Mouse (Mus musculus) heart, embryonic 14.5 days (tissue): ENCODE data around the gene Rbp7. TPM values are rescaled to one million over a fixed set of nuclear protein-coding genes. Genes with fewer than 3 reads are reported as not detected.
"Not testable (repeated sequence)": the region's sequence is repeated elsewhere in the genome, so short reads cannot be mapped to it uniquely, and the experiment has no call there.

Experiments used
- ATAC-seq: fragments of 200-750 bp; cut with Nextera tagmentation; 2 replicates; pipeline ENCODE4 v1.8.0; 2017; ENCODE audit warnings: low read depth, moderate TSS enrichment; ENCODE audit not compliant: insufficient number of reproducible peaks, insufficient read depth, low FRiP score
- H3K27ac ChIP-seq, 2 experiments: fragments of 200-500 bp in 1 of 2; fragments of 300-500 bp in 1 of 2; sonication (generic) in 1 of 2; replicated peaks in 1 of 2; 2 replicates each; pipeline ENCODE4 v1.5.1; 2012 to 2014; ENCODE audit warnings: low read depth in 2 of 2, low read length in 2 of 2, control low read depth in 1 of 2, mild to moderate bottlenecking in 1 of 2, mixed read lengths in 1 of 2; ENCODE audit not compliant: control insufficient read depth in 1 of 2, insufficient read depth in 1 of 2
- H3K27me3 ChIP-seq: fragments of 300-500 bp; sonication (generic); 2 replicates; pipeline ENCODE4 v1.6.1; 2014; ENCODE audit warnings: mild to moderate bottlenecking, low read length, control low read depth; ENCODE audit not compliant: control insufficient read depth, insufficient read depth
- H3K36me3 ChIP-seq: fragments of 300-500 bp; sonication (generic); 2 replicates; pipeline ENCODE4 v1.6.1; 2014; ENCODE audit warnings: mild to moderate bottlenecking, control low read depth, low read length, mixed read lengths; ENCODE audit not compliant: control insufficient read depth, insufficient read depth
- H3K4me1 ChIP-seq, 2 experiments: fragments of 200-500 bp in 1 of 2; fragments of 300-500 bp in 1 of 2; sonication (generic) in 1 of 2; 2 replicates each; pipeline ENCODE4 v1.6.1; 2012 to 2014; ENCODE audit warnings: low read length in 2 of 2, control low read depth in 1 of 2, mixed read lengths in 1 of 2; ENCODE audit not compliant: control insufficient read depth in 2 of 2, insufficient read depth in 2 of 2
- H3K4me2 ChIP-seq: fragments of 300-500 bp; sonication (generic); 2 replicates; pipeline ENCODE4 v1.6.1; 2014; ENCODE audit warnings: mild to moderate bottlenecking, low read length
- H3K4me3 ChIP-seq, 2 experiments: fragments of 200-500 bp in 1 of 2; fragments of 300-500 bp in 1 of 2; sonication (generic) in 1 of 2; 2 replicates each; pipeline ENCODE4 v1.5.1; 2012 to 2014; ENCODE audit warnings: low read length in 2 of 2, mild to moderate bottlenecking in 2 of 2, control low read depth in 1 of 2, low read depth in 1 of 2, moderate library complexity in 1 of 2; ENCODE audit not compliant: control insufficient read depth in 1 of 2, insufficient read depth in 1 of 2
- H3K9ac ChIP-seq: fragments of 300-500 bp; sonication (generic); 2 replicates; pipeline ENCODE4 v1.6.1; 2014; ENCODE audit warnings: mild to moderate bottlenecking, low read length
- H3K9me3 ChIP-seq: fragments of 300-500 bp; sonication (generic); 2 replicates; pipeline ENCODE4 v1.6.1; 2016; ENCODE audit warnings: low read length, control low read depth; ENCODE audit not compliant: control insufficient read depth
- WGBS: fragments of 180-500 bp; shearing (Covaris S2); extraction: QIAGEN DNeasy Blood & Tissue Kit; methylation state at CpG from one replicate; pipeline ENCODE4 v1.1.7; 2014; 5-methylcytosine and 5-hydroxymethylcytosine counted together
- polyA plus RNA-seq: library from polyadenylated mRNA; unstranded; fragments of >200 nt; fragmentation: Nextera tagmentation; extraction: Ambion mirVana; gene quantifications from 2 replicates; pipeline ENCODE4 v1.2.1, GENCODE M21; 2014

Gene Rbp7
- polyA plus RNA-seq, 1 experiment from 2014 or later, result 8.6 TPM

DNA sequence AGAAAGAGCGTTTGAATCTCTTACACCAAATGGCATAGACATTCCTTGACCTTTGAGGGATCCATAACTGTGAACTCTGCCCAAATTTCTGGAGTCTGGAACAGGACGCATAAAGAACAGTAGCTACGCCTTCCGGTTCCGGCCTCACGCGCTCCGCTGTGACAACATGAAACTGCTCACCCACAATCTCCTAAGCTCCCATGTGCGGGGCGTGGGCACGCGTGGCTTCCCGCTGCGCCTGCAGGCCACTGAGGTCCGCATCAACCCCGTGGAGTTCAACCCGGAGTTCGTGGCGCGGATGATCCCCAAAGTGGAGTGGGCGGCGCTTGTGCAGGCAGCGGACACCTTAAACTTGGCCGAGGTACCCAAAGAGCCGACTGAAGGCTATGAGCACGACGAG lies 2.4 kb upstream of the Rbp7 start:
- not testable (repeated sequence) for H3K27me3 ChIP-seq, H3K27ac ChIP-seq, H3K4me3 ChIP-seq, H3K4me1 ChIP-seq, ATAC-seq, H3K9ac ChIP-seq, H3K36me3 ChIP-seq, H3K4me2 ChIP-seq, H3K9me3 ChIP-seq
- WGBS, result 83% methylated on average over 25 of the region's 27 CpGs

DNA sequence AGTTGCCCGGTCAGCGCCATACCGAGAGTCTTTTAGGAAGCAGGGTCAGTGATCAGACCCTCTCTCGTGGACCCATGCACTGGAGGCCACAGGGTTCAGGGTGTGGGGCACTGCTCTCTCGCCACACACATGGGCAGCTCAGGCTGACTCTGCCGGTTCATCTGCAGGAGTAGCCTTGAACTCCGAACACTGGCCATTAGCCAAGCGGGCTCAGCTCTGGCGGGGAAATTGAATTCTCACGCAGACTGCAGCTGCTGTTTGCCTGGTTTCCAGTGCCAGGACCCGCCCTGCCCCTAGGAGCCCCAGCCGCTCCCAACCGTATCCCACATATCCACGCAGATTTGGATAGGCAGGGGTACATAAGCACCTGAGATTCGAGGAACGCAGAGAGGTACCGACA lies 515 bp downstream of the Rbp7 start:
- Histone ChIP-seq H3K4me3 (no peak overlapping the region), H3K9me3 (no peaks in the 10 kb centered on the region), H3K27ac (no peak overlapping the region), H3K27me3 (no peaks in the 10 kb centered on the region), H3K4me2 (no peak overlapping the region), H3K9ac (no peak overlapping the region), H3K36me3 (no peaks in the 10 kb centered on the region), H3K4me1 (no peaks in the 10 kb centered on the region; a peak in 1 of 4 replicates)
- no peak for ATAC-seq
- 73% methylated on average over 17 of the region's 17 CpGs for WGBS

GRCm38 (mm10) chr4:149453656-149454055 lies 1.1 kb downstream of the Rbp7 start:
- Histone ChIP-seq H3K4me3 (no peak overlapping the region), H3K4me2 (no peak overlapping the region), H3K36me3 (no peaks in the 10 kb centered on the region), H3K9ac (no peak overlapping the region), H3K27me3 (no peaks in the 10 kb centered on the region), H3K9me3 (no peaks in the 10 kb centered on the region), H3K27ac (no peak overlapping the region), H3K4me1 (no peaks in the 10 kb centered on the region; a peak in 1 of 4 replicates)
- WGBS, result 76% methylated on average over 4 of the region's 4 CpGs
- no peak for ATAC-seq

- Histone ChIP-seq H3K4me3 (no peak overlapping the region), H3K9ac (no peak overlapping the region), H3K27ac (no peak overlapping the region), H3K4me1 (peaks cover 4 to 5% of the 10 kb centered on the region in 2 experiments; a peak in 2 of 4 replicates), H3K36me3 (no peaks in the 10 kb centered on the region), H3K9me3 (no peaks in the 10 kb centered on the region), H3K27me3 (no peaks in the 10 kb centered on the region), H3K4me2 (no peak overlapping the region)
- ATAC-seq, result no peak
- WGBS, result 69% methylated on average over 3 of the region's 3 CpGs
These were observed 4.1 kb downstream of the Rbp7 start for GRCm38 (mm10) chr4:149450636-149451035.

DNA sequence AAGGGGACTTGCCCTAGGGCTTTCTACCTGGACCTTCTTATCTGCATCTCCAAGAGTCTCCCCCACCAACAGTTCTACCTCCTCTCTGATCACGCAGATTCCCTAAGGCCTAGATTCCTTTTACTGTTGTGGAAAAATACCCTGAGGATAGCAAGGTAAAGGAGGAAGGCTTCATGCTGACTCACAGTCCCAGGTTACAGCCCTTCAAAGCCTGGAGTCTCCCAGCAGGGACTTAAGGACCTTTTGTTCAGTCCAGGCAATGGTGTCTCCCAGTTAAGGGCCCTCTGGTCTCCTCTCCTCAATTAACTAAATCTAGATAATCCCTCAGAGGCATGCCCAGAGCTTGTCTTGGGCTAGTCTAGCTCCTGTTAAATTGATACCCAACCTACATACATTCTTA lies 8.5 kb downstream of the Rbp7 start:
- peak overlapping the region; percentile 63 to 84 for H3K27ac ChIP-seq
- no peaks in the 10 kb centered on the region for H3K9me3 ChIP-seq
- no peak for ATAC-seq
- H3K27me3 ChIP-seq, result no peaks in the 10 kb centered on the region
- H3K4me1 ChIP-seq, result peaks cover 9 to 20% of the 10 kb centered on the region in 2 experiments
- no peak overlapping the region for H3K9ac ChIP-seq
- peak overlapping the region; percentile 67; the same call in 1 of the 2 replicates for H3K4me2 ChIP-seq
- H3K36me3 ChIP-seq, result no peaks in the 10 kb centered on the region
- H3K4me3 ChIP-seq, result no peak overlapping the region
- 40% methylated on average over 1 of the region's 1 CpGs for WGBS

DNA sequence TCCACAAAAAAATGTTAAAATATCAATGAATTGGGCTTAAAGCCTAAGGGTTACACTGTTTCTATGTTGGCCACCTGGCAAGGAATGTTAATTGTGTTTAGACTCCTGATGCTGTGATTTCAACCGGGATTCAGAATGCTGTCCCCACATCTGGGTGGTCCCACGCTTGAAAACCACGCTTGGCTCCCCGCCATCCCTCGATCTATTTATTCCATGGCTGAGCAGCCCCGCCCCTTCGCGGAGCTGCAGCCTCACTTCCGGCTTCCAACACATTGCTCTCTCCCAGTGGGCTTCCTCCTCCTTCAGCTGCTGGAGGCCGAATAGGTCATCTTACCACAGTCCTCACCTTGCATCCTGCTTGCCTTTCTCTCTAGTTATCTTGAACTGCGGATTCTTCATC lies 8.9 kb downstream of the Rbp7 start:
- 2% methylated on average over 11 of the region's 11 CpGs for WGBS
- Histone ChIP-seq H3K27ac (peak overlapping the region; percentile 84 to 92), H3K9ac (peak overlapping the region; percentile 71), H3K4me3 (peak overlapping the region in 1 of 2 experiments; percentile 29; a peak in 3 of 4 replicates), H3K4me1 (peaks cover 9 to 20% of the 10 kb centered on the region in 2 experiments), H3K36me3 (no peaks in the 10 kb centered on the region), H3K9me3 (no peaks in the 10 kb centered on the region), H3K27me3 (no peaks in the 10 kb centered on the region), H3K4me2 (peak overlapping the region; percentile 67)
- ATAC-seq, result peak; percentile 37; the same call in 1 of the 2 replicates

DNA sequence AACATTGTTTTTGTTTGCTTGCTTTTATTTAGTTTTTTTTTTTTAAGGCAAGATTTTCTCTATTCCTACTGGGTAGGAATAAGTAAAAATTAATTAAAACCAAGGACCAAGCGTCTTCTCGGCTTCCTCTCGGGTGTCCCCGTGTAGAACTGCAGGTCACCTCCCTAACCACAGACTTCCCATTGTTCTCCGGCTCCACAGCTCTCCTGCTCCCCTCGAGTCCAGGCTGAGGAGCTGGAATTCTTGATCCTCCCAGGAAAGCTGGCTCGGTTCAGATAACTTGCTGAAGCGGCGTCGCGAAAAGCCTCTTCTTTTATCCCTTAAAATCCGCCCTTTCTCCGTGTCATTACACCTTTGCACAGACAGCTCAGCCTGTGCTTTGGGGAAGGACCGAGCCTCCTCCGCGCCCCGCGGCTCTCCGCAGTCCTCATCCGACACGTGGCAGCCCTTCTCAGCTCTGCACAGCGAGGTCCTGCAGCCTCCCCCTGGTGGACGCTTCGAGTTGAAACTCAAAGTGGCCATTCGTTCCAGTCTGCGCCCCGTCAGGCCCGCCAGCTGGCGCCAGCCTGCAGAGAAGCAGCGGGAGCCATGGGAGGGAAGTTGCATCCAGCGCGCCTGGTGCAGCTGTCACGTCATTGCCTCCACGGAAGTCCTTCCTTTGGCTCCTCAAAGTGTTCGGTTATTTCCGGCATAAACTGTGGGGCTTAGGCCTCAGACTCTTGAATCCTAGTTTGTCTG lies 9.6 kb downstream of the Rbp7 start:
- H3K4me3 ChIP-seq, result peak overlapping the region; percentile 29 to 37
- no peaks in the 10 kb centered on the region for H3K9me3 ChIP-seq
- H3K36me3 ChIP-seq, result no peaks in the 10 kb centered on the region
- ATAC-seq, result peak; percentile 92
- no peaks in the 10 kb centered on the region for H3K27me3 ChIP-seq
- H3K9ac ChIP-seq, result peak overlapping the region; percentile 71
- peak overlapping the region; percentile 84 to 92 for H3K27ac ChIP-seq
- WGBS, result under 1% methylated on average over 36 of the region's 36 CpGs
- H3K4me2 ChIP-seq, result peak overlapping the region; percentile 67
- H3K4me1 ChIP-seq, result peaks cover 9 to 20% of the 10 kb centered on the region in 2 experiments
